Mouse (Mus musculus) liver, adult (tissue): Measurements from ENCODE around the gene Ints14.

Experiments
- GATA4 ChIP-seq: IDR thresholded peaks from 2 replicates; pipeline ENCODE4 v1.6.1; 2014; ENCODE audit warnings: mild to moderate bottlenecking, low read length; ENCODE audit not compliant: insufficient replicate concordance

The Ints14 gene

GRCm38 (mm10) chr9:64939790-64940189 is 20.9 kb upstream of the Ints14 start:
- no peak for TF ChIP-seq GATA4

DNA sequence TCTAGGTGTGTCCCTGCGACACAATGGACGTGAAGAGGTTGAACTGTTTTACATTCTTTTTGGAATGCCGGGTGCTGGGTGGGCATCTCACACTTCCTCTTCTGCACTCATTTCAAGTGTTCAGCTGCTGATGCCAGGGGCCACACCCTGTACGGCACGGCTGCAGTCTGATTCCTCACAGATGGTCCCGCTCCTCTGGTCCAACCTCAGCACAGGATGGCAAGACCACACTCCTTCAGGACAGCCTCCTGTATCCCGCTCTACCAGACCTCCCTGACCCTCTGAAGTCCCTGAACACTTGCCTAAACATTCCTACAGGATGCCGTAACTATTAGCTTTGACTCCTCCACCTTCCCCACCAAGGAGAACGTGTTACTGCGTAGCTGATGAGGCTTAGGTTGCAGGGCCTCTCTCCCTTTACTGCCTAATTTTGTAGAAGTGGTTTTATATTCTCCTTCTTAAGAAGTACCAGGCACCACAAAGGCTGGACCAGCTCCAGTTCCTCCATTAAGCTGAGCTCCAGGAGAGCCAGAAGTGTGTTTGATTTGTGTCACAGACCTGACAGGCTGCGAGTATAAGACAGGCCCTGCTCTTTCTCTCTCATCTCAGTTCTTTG is 19.9 kb upstream of the Ints14 start:
- no peak for TF ChIP-seq GATA4

- TF ChIP-seq GATA4: no peak
These were observed 19.1 kb upstream of the Ints14 start for GRCm38 (mm10) chr9:64941650-64942049.

- TF ChIP-seq GATA4: no peak
These were observed 16.7 kb upstream of the Ints14 start for GRCm38 (mm10) chr9:64943997-64944396.

DNA sequence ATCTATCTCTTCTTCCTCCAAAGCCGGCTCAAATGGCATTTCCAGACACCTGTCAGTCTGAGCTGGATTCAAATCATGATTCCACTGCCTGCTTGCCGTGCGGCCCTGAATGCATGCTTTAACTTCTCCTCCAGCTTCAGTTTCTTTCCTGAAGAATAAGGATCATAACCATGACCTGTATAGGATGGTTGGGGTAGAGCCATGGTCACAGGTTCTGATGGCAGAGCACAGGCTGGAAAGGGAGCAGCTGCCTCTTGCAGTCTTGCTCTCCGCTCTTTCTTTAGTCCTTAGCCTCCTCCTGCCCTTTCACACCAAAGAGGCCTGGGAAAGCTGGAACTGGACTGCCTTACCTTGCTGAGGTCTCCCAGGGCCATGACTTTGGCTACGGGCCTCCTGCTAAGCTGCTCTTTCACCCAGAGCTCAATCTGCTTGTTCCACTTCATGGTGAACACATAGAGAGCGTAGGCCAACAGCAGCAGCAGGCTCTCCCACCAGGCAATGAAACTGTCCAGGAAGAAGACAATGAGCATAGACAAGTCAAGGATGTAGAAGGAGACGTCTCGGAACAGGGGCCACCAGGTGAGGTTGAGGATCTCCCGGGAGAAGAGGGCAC is 13.1 kb upstream of the Ints14 start:
- no peak for TF ChIP-seq GATA4

DNA sequence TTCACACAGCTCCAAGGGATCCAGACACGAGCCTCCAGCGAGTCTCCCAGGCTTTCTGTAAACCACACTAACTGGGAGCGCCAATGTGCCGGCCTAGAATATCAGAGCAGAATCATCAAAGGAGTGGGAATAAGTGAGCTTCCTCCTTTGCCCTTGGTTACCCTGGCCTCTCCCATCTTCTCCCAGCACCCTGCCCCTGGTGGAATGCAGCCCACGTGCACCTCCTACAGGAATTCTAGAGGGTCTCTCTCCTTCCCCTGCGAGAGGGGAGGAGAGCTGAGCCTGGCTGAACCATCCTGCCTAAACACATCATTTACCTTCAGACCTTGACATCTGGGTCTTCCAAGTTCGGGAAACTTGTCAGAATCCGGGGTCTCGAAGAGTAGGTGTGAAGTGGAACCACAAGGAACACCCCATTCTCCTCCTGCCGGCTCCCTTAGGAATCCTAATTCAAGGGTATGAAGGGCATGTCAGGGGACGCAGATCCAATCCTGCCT is 9.5 kb upstream of the Ints14 start, which contains the start of gene Slc24a1:
Slc24a1 (minus strand) TSS at position 447 of the 497 bp plus-strand sequence.
- no peak for TF ChIP-seq GATA4

- TF ChIP-seq GATA4: no peak
These were observed 8.7 kb upstream of the Ints14 start for GRCm38 (mm10) chr9:64952055-64952454.

DNA sequence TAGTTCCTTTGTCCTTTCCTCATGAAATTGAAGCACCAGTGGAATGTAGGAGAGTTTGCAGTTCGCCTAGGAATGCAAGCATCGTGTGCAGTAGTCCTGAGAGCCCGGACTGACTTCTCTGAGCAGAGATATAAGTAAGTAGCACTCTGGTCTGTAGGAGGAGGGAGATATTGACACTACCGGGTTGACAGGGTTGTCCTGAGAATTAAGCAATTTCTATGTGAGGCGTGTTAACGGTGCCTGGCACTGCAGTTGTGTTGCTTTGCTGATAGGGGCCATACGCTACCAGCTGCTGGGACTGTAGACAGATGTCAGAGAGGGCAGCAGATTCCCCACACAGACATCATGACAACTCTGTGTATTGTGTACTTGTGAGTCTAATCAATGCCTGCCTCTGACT is 7.5 kb upstream of the Ints14 start:
- TF ChIP-seq GATA4: no peak

DNA sequence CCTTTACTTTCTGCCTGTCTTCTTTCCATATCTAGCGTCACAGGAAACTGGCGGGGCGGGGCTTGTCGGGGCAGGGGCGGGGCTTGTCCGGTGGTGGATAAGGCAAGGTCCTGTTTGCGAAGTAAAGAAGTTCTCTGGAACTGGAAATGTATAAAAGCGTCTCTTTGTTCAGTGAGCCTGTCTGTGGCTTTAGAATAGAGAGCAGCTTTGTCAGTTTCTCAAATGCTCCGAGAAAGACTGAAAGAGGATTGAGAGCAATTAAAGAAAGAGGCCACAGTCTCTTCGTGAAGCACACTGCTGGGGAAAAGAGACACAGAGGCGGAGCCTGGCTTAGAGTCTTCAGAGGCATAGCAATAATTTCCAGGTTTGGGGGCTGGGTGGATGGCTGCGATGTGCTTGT is 4.4 kb upstream of the Ints14 start:
- TF ChIP-seq GATA4: no peak

GRCm38 (mm10) chr9:64957276-64957675 is 3.4 kb upstream of the Ints14 start:
- TF ChIP-seq GATA4: no peak

DNA sequence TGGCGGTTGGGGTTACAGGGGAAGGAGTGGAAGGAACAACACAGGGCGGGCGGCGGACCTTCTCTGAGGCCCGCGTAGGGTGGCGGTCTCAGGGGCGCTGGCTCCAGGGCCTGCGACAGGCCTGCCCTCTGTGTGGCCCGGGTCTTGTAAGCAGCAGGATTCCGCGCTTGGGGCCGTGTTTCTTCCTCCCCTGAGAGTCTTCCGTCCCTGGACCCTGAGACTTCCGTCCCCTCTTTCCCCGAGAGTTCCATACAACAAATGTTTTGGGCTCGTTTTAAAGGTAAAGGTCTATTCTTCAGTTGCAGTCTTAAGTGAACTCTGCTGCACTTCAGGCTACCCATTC is 244 bp downstream of the Ints14 start:
- TF ChIP-seq GATA4: no peak

DNA sequence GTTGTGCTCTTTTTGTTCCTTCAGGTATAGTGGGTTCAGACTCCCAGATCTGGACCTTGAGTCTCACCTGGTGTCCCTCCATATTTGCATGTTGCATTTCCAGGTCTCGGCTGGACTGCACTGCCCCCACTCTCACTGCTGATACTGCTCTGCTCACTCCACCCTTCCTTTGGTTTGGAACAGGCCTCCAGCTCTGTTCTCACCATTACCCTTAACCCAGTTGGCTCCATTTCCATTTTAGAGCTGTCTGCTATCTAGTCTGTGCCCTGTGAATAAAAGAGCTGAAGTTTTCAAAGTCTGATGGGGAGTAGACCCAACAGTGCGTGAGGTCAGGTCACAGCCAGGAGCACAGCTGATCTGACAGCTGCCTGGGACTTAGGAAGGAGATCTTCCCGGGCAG is 19.8 kb downstream of the Ints14 start:
- no peak for TF ChIP-seq GATA4

GRCm38 (mm10) chr9:64981904-64982303 is 21.2 kb downstream of the Ints14 start:
- no peak for TF ChIP-seq GATA4

DNA sequence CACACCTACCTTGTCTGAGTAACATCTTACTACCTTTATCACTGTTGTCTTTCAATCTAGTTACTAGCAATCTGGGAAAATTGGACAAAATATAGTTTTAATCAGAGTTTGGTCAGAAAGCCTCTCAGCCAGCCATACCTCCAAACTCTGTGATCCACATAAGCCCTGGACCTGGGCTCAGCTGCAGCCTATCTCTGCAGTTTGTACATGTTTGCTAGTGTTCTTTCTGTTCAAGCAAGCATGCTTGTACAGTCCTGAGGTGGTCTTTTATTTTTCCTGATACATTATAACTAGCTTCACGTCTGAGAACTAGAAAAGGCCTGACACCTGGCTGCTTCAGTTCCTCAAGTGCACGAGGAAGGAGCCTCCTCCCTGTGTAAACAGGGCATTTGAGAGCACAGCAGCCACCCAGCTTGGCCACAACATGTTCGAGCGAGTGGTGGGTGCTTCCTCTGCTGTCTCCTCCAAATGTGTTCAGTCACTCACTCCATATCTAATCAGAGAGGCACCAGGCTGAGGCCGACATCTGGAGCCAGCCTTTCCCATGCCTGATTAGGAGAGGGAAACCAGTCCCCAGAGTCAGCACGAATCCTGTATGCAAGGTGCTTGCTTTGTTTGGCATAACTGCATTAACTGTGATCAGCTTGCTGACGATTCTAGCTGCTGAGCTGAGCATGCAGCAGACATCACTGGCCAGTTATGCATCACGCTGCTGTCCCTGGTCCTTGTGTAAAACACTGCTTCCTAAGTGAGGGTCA is 24.5 kb downstream of the Ints14 start:
- no peak for TF ChIP-seq GATA4

DNA sequence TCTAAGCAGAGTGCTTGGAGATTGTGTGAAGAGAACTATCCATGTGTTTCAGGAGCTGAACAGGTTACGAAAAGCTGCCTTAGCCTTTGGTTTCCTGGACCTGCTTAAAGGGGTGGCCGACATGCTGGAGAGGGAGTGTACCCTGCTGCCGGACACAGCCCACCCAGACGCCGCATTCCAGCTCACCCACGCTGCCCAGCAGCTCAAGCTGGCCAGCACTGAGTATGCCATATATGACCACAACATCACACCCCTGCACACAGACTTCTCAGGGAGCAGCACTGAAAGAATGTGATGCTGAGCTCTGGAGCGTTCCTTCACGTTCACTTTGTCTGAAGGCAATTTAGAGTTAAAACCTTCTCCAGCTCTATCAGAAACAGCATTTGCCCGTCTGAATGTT is 25.1 kb downstream of the Ints14 start:
- TF ChIP-seq GATA4: no peak

DNA sequence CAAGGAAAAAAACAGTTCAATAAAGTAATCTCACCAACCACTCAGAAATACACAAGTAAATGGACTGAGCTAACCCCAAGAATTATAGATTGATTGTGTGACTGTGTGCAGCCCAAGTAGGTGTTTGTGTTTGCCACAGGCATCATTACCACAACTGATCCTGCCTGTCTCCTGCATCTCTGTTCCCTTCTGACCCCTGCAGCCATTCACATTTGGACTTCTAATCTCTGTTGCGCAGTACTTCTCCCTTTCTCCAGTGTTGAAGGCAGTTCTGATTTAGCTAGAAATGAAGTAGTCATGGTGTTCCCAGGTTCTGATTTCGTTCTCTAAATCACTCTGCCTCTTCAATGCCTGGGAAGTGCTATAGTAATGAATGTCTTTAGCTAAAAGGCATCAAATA is 26.9 kb downstream of the Ints14 start:
- TF ChIP-seq GATA4: no peak
